Mouse (Mus musculus): ENCODE measurements around the gene Prmt1. TPM values are rescaled to one million over a fixed set of nuclear protein-coding genes. Genes with fewer than 3 reads are reported as not detected.
A peak's percentile ranks its signal among the peaks of the same experiment; 100 is the strongest.

Gene Prmt1
- polyA plus RNA-seq, 1 experiment from 2014 or later = 236 TPM

- peak overlapping the region; percentile 96 for H3K4me2 ChIP-seq (ENCODE audit: low read length)
- DNase-seq = no peak
- H3K4me3 ChIP-seq (replicated peaks; ENCODE audit: low read depth, low read length) = peak overlapping the region; percentile 56
- no peak for ATAC-seq (ENCODE audit: low FRiP score, low TSS enrichment)
- peaks cover 34% of the 10 kb centered on the region for H3K4me1 ChIP-seq (ENCODE audit: control insufficient read depth, insufficient read depth, low read length)
- peak overlapping the region; percentile 97 for H3K27ac ChIP-seq (replicated peaks; ENCODE audit: low read depth, low read length)
- WGBS = 17% methylated on average over 6 of the region's 6 CpGs
- H3K9ac ChIP-seq (replicated peaks; ENCODE audit: low read length) = 0 out of 2 replicates have a peak overlapping the region, but pooled peaks have one; percentile 69
- H3K9me3 ChIP-seq (ENCODE audit: control insufficient read depth, low read length) = no peaks in the 10 kb centered on the region
- H3K36me3 ChIP-seq (ENCODE audit: control insufficient read depth, insufficient read depth, low read length) = peaks cover 43% of the 10 kb centered on the region
- H3K27me3 ChIP-seq (ENCODE audit: control insufficient read depth, insufficient read depth, low read length) = no peaks in the 10 kb centered on the region
These were observed 11.3 kb downstream of the Prmt1 start for GRCm38 (mm10) chr7:44975117-44975419.

GRCm38 (mm10) chr7:44974383-44975116 lies 11.8 kb downstream of the Prmt1 start, which contains the start of gene Cpt1c:
Cpt1c (minus strand) TSS chr7:44974851.
- Histone ChIP-seq H3K9me3 (ENCODE audit: control insufficient read depth, low read length) (no peaks in the 10 kb centered on the region), H3K4me1 (ENCODE audit: control insufficient read depth, insufficient read depth, low read length) (peaks cover 34% of the 10 kb centered on the region), H3K36me3 (ENCODE audit: control insufficient read depth, insufficient read depth, low read length) (peaks cover 38% of the 10 kb centered on the region), H3K4me2 (ENCODE audit: low read length) (peak within 1 kb of the TSS; percentile 96), H3K4me3 (replicated peaks; ENCODE audit: low read depth, low read length) (peak within 1 kb of the TSS; percentile 56), H3K27me3 (ENCODE audit: control insufficient read depth, insufficient read depth, low read length) (no peaks in the 10 kb centered on the region), H3K27ac (replicated peaks; ENCODE audit: low read depth, low read length) (peak within 1 kb of the TSS; percentile 97), H3K9ac (replicated peaks; ENCODE audit: low read length) (peak within 1 kb of the TSS; percentile 69)
- DNase-seq (peak; percentile 94), ATAC-seq (ENCODE audit: low FRiP score, low TSS enrichment) (peak; percentile 66)
- WGBS = 2% methylated on average over 22 of the region's 22 CpGs

- H3K4me1 ChIP-seq (ENCODE audit: control insufficient read depth, insufficient read depth, low read length) = peaks cover 34% of the 10 kb centered on the region
- ATAC-seq (ENCODE audit: low FRiP score, low TSS enrichment) = no peak
- DNase-seq = no peak
- H3K36me3 ChIP-seq (ENCODE audit: control insufficient read depth, insufficient read depth, low read length) = peaks cover 28% of the 10 kb centered on the region
- H3K9me3 ChIP-seq (ENCODE audit: control insufficient read depth, low read length) = no peaks in the 10 kb centered on the region
- 31% methylated on average over 14 of the region's 14 CpGs for WGBS
- H3K27ac ChIP-seq (replicated peaks; ENCODE audit: low read depth, low read length) = peak overlapping the region; percentile 97
- H3K4me2 ChIP-seq (ENCODE audit: low read length) = peak overlapping the region; percentile 96
- peak overlapping the region; percentile 69 for H3K9ac ChIP-seq (replicated peaks; ENCODE audit: low read length)
- H3K4me3 ChIP-seq (replicated peaks; ENCODE audit: low read depth, low read length) = peak overlapping the region; percentile 56
- no peaks in the 10 kb centered on the region for H3K27me3 ChIP-seq (ENCODE audit: control insufficient read depth, insufficient read depth, low read length)
These were observed 12.8 kb downstream of the Prmt1 start for GRCm38 (mm10) chr7:44973415-44974130.

- 72% methylated on average over 7 of the region's 7 CpGs for WGBS
- H3K27me3 ChIP-seq (ENCODE audit: control insufficient read depth, insufficient read depth, low read length) = no peaks in the 10 kb centered on the region
- DNase-seq = no peak
- peak overlapping the region; percentile 49 for H3K4me3 ChIP-seq (replicated peaks; ENCODE audit: low read depth, low read length)
- peaks cover 34% of the 10 kb centered on the region for H3K4me1 ChIP-seq (ENCODE audit: control insufficient read depth, insufficient read depth, low read length)
- H3K9ac ChIP-seq (replicated peaks; ENCODE audit: low read length) = peak overlapping the region; percentile 29
- peak overlapping the region; percentile 83 for H3K27ac ChIP-seq (replicated peaks; ENCODE audit: low read depth, low read length)
- ATAC-seq (ENCODE audit: low FRiP score, low TSS enrichment) = no peak
- no peaks in the 10 kb centered on the region for H3K9me3 ChIP-seq (ENCODE audit: control insufficient read depth, low read length)
- H3K36me3 ChIP-seq (ENCODE audit: control insufficient read depth, insufficient read depth, low read length) = peaks cover 16% of the 10 kb centered on the region
- H3K4me2 ChIP-seq (ENCODE audit: low read length) = peak overlapping the region; percentile 81
These were observed 15.2 kb downstream of the Prmt1 start for GRCm38 (mm10) chr7:44971142-44971541.

GRCm38 (mm10) chr7:44970231-44970691 lies 16.1 kb downstream of the Prmt1 start:
- Histone ChIP-seq H3K27ac (replicated peaks; ENCODE audit: low read depth, low read length) (peak overlapping the region; percentile 83), H3K9ac (replicated peaks; ENCODE audit: low read length) (peak overlapping the region; percentile 29; the same call in 1 of the 2 replicates), H3K4me3 (replicated peaks; ENCODE audit: low read depth, low read length) (peak overlapping the region; percentile 49), H3K27me3 (ENCODE audit: control insufficient read depth, insufficient read depth, low read length) (no peaks in the 10 kb centered on the region), H3K9me3 (ENCODE audit: control insufficient read depth, low read length) (no peaks in the 10 kb centered on the region), H3K4me1 (ENCODE audit: control insufficient read depth, insufficient read depth, low read length) (peaks cover 32% of the 10 kb centered on the region), H3K36me3 (ENCODE audit: control insufficient read depth, insufficient read depth, low read length) (peaks cover 19% of the 10 kb centered on the region), H3K4me2 (ENCODE audit: low read length) (peak overlapping the region; percentile 81)
- under 1% methylated on average over 36 of the region's 36 CpGs for WGBS
- ATAC-seq (ENCODE audit: low FRiP score, low TSS enrichment) = peak; percentile 93
- peak; percentile 93 for DNase-seq

GRCm38 (mm10) chr7:44966638-44967037 lies 19.7 kb downstream of the Prmt1 start:
- ATAC-seq (ENCODE audit: low FRiP score, low TSS enrichment) = no peak
- H3K4me1 ChIP-seq (ENCODE audit: control insufficient read depth, insufficient read depth, low read length) = peaks cover 9% of the 10 kb centered on the region
- DNase-seq = no peak
- no peak overlapping the region for H3K4me3 ChIP-seq (replicated peaks; ENCODE audit: low read depth, low read length)
- H3K36me3 ChIP-seq (ENCODE audit: control insufficient read depth, insufficient read depth, low read length) = peaks cover 49% of the 10 kb centered on the region
- H3K27me3 ChIP-seq (ENCODE audit: control insufficient read depth, insufficient read depth, low read length) = no peaks in the 10 kb centered on the region
- no peak overlapping the region for H3K4me2 ChIP-seq (ENCODE audit: low read length)
- H3K9me3 ChIP-seq (ENCODE audit: control insufficient read depth, low read length) = no peaks in the 10 kb centered on the region
- WGBS = 84% methylated on average over 15 of the region's 15 CpGs
- no peak overlapping the region for H3K9ac ChIP-seq (replicated peaks; ENCODE audit: low read length)
- no peak overlapping the region for H3K27ac ChIP-seq (replicated peaks; ENCODE audit: low read depth, low read length)

- peaks cover 56% of the 10 kb centered on the region for H3K36me3 ChIP-seq (ENCODE audit: control insufficient read depth, insufficient read depth, low read length)
- H3K9ac ChIP-seq (replicated peaks; ENCODE audit: low read length) = no peak overlapping the region
- no peaks in the 10 kb centered on the region for H3K27me3 ChIP-seq (ENCODE audit: control insufficient read depth, insufficient read depth, low read length)
- DNase-seq = no peak
- H3K27ac ChIP-seq (replicated peaks; ENCODE audit: low read depth, low read length) = no peak overlapping the region
- ATAC-seq (ENCODE audit: low FRiP score, low TSS enrichment) = no peak
- H3K4me2 ChIP-seq (ENCODE audit: low read length) = no peak overlapping the region
- H3K4me1 ChIP-seq (ENCODE audit: control insufficient read depth, insufficient read depth, low read length) = peaks cover 3% of the 10 kb centered on the region
- H3K4me3 ChIP-seq (replicated peaks; ENCODE audit: low read depth, low read length) = no peak overlapping the region
- 85% methylated on average over 7 of the region's 7 CpGs for WGBS
- H3K9me3 ChIP-seq (ENCODE audit: control insufficient read depth, low read length) = no peaks in the 10 kb centered on the region
These were observed 20.4 kb downstream of the Prmt1 start for GRCm38 (mm10) chr7:44965975-44966374.

GRCm38 (mm10) chr7:44964990-44965389 lies 21.4 kb downstream of the Prmt1 start:
- DNase-seq (no peak), ATAC-seq (ENCODE audit: low FRiP score, low TSS enrichment) (no peak)
- no peak overlapping the region for H3K27ac ChIP-seq (replicated peaks; ENCODE audit: low read depth, low read length)
- peaks cover 63% of the 10 kb centered on the region for H3K36me3 ChIP-seq (ENCODE audit: control insufficient read depth, insufficient read depth, low read length)
- no peak overlapping the region for H3K4me3 ChIP-seq (replicated peaks; ENCODE audit: low read depth, low read length)
- H3K4me2 ChIP-seq (ENCODE audit: low read length) = no peak overlapping the region
- no peak overlapping the region for H3K9ac ChIP-seq (replicated peaks; ENCODE audit: low read length)
- no peaks in the 10 kb centered on the region for H3K9me3 ChIP-seq (ENCODE audit: control insufficient read depth, low read length)
- H3K4me1 ChIP-seq (ENCODE audit: control insufficient read depth, insufficient read depth, low read length) = no peaks in the 10 kb centered on the region
- H3K27me3 ChIP-seq (ENCODE audit: control insufficient read depth, insufficient read depth, low read length) = no peaks in the 10 kb centered on the region
- WGBS = 97% methylated on average over 13 of the region's 13 CpGs
